In genomic region chrX:68678333-68678740, GRCm38 (mm10) we compare ENCODE assay signal across 8 mouse cellular contexts. TPM values are rescaled to one million over a fixed set of nuclear protein-coding genes. Genes with fewer than 3 reads are reported as not detected.
DNase-seq lines count a peak whose midpoint lies in the region; ATAC-seq and TF ChIP-seq lines count a peak whose summit lies in the region.

Fmr1 (plus strand) TSS chrX:68678541.

- H3K9me3 ChIP-seq in hindbrain, embryonic 13.5 days, result no peaks in the 10 kb centered on the region

- H3K4me3 ChIP-seq in hindbrain, embryonic 13.5 days, result peak within 1 kb of the TSS; percentile 64

- POLR2A ChIA-PET in Patski (lab: Charles Lee), result no interaction called here

- CTCF ChIA-PET in Patski (lab: Charles Lee), result no interaction called here

- in situ Hi-C loops in Patski (cut with MboI; ENCODE audit: low pct_unique_long_range_greater_than_20kb), result no loop called here

- H3K27me3 ChIP-seq in Patski, result peaks cover 25% of the 10 kb centered on the region
- no peaks in the 10 kb centered on the region for H3K27me3 ChIP-seq in hindbrain, embryonic 13.5 days

- H3K9ac ChIP-seq in hindbrain, embryonic 13.5 days, result peak within 1 kb of the TSS; percentile 86

- no peaks in the 10 kb centered on the region for H3K36me3 ChIP-seq in hindbrain, embryonic 13.5 days

- TF ChIP-seq CTCF in Patski (IDR thresholded peaks at IDR 0.05), result no peak

- H3K27ac ChIP-seq in hindbrain, embryonic 13.5 days, result peak within 1 kb of the TSS; percentile 94

- WGBS in hindbrain, embryonic 13.5 days, result 10% methylated on average over 32 of the region's 49 CpGs

- peak; percentile 96 for ATAC-seq in Patski
- ATAC-seq in hindbrain, embryonic 13.5 days (ENCODE audit: low FRiP score), result peak; percentile 98

- 0 out of 2 replicates have a peak, but pooled peaks cover 3% of the 10 kb centered on the region for H3K4me1 ChIP-seq in hindbrain, embryonic 13.5 days (replicated peaks)

- H3K4me2 ChIP-seq in hindbrain, embryonic 13.5 days, result peak within 1 kb of the TSS; percentile 58

- DNase-seq in Patski (ENCODE audit: low read depth, low spot score), result peak; percentile 51
- DNase-seq in cerebellum, postnatal 14 days, result peak; percentile 97 to 99
- peak; percentile 93 to 94 for DNase-seq in frontal cortex, postnatal 14 days (ENCODE audit: low spot score in 2 of 2)
- peak; percentile 79 to 86 for DNase-seq in layer of hippocampus, postnatal 25 days (ENCODE audit: extremely low spot score in 1 of 2, low spot score in 1 of 2)
- peak; percentile 98 for DNase-seq in lung, postnatal 25 days (ENCODE audit: low spot score)
- DNase-seq in retina, embryonic 14.5 days (ENCODE audit: low spot score), result peak; percentile 95
- DNase-seq in thymus, postnatal 4 days, result peak; percentile 98

RNA-seq across cellular contexts. Expression of gene Fmr1, which starts in this region (rescaled TPM):
- polyA plus RNA-seq in Patski (2021), result 46.3 TPM
- 52.2 and 53.5 TPM in 2 replicates for polyA plus RNA-seq in hindbrain, embryonic 13.5 days (2015; fragmentation: Nextera tagmentation; extraction: Ambion mirVana)
- 10 to 100 TPM; 49.6 to 59.0 TPM for total RNA-seq in layer of hippocampus, postnatal 25 days (2021)

Comparison
In these comparisons a context has a peak if more than half of its experiments do, and no peak if none do; other contexts are left out.
1. Peak in every context shown above with its lines: DNase-seq, ATAC-seq, H3K4me3 ChIP-seq and H3K27ac ChIP-seq.